Mouse (Mus musculus): ENCODE data around the gene Camsap3. TPM values are rescaled to one million over a fixed set of nuclear protein-coding genes. Genes with fewer than 3 reads are reported as not detected.

Camsap3 gene
- polyA plus RNA-seq, 1 experiment from 2014 or later: 10.0 TPM

DNA sequence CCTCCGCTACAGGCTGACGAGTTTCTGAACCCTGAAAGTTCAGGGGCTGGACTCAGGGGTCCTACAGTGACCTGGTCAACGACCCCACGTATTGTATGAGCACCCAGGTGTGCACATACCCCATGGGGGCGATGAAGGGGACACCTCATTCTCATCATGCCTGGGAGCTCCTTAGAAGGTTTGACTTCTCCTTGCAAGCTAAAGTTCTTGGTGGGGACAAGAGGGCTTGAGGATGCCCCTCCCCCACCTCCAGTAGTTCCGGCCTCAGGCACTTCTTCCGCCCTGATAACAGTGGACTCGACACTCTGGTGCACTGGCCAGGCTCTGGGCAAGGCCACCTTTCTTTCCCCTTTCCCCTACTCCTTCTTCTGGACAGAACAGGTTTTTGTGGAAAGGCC, 44.4 kb downstream of the Camsap3 start:
- Histone ChIP-seq H3K27ac (no peak overlapping the region), H3K4me2 (replicated peaks) (peak overlapping the region; percentile 74), H3K27me3 (peaks cover 26% of the 10 kb centered on the region), H3K36me3 (no peaks in the 10 kb centered on the region), H3K4me3 (peak overlapping the region; percentile 51), H3K4me1 (no peaks in the 10 kb centered on the region), H3K9ac (no peak overlapping the region), H3K9me3 (no peaks in the 10 kb centered on the region)
- 0 out of 2 replicates have a peak, but pooled peaks have one; percentile 13 for ATAC-seq (ENCODE audit: insufficient number of reproducible peaks, insufficient read depth, low FRiP score, low TSS enrichment)
- 8% methylated on average over 8 of the region's 8 CpGs for WGBS

DNA sequence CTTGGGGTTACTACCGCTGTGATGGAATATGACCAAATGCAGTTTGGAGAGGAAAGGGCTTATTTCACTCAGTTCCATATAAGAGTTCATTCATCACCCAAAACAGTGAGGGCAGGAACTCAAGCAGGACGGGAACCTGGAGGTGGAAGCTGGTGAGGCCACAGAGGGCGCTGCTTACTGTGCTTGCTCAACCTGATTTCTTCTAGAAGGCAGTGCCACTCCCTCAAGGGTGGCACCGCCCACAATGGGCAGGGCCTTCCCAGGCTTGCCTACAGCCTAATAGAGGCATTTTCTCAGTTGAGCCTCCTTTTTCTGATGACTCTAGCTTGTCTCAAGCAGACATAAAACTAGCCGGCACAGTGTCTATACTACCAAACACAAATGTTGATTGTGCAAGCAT, 58.7 kb downstream of the Camsap3 start:
- Histone ChIP-seq H3K27me3 (no peaks in the 10 kb centered on the region), H3K36me3 (no peaks in the 10 kb centered on the region), H3K4me1 (no peaks in the 10 kb centered on the region), H3K4me2 (replicated peaks) (no peak overlapping the region), H3K27ac (no peak overlapping the region), H3K9ac (no peak overlapping the region), H3K4me3 (no peak overlapping the region), H3K9me3 (no peaks in the 10 kb centered on the region)
- WGBS: 22% methylated on average over 5 of the region's 5 CpGs
- no peak for ATAC-seq (ENCODE audit: insufficient number of reproducible peaks, insufficient read depth, low FRiP score, low TSS enrichment)

- Histone ChIP-seq H3K9me3 (no peaks in the 10 kb centered on the region), H3K27me3 (no peaks in the 10 kb centered on the region), H3K4me3 (no peak overlapping the region), H3K9ac (no peak overlapping the region), H3K4me1 (no peaks in the 10 kb centered on the region), H3K4me2 (replicated peaks) (no peak overlapping the region), H3K36me3 (no peaks in the 10 kb centered on the region), H3K27ac (no peak overlapping the region)
- no peak for ATAC-seq (ENCODE audit: insufficient number of reproducible peaks, insufficient read depth, low FRiP score, low TSS enrichment)
- WGBS: 78% methylated on average over 6 of the region's 6 CpGs
Measured at GRCm38 (mm10) chr8:3646824-3647531, 59.9 kb downstream of the Camsap3 start.

DNA sequence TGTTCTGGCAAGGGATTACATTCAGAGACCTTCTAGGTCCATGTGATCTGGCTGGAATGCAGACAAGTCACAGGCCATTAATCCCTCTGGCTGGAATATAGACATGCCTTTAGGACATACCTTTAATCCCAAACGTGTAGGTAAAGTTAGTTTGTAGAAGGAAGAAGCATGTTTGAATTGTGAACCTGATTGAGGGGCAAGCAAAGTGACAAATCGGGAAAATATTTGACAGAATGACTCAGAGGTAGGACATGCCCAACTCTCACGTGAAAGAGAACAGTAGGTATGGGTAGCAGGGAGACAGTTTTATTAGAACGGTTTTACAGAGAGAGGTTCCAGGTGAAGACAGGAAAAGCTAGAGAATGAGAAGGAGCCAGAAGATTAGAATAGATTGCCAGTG, 60.5 kb downstream of the Camsap3 start:
- H3K4me2 ChIP-seq (replicated peaks): no peak overlapping the region
- H3K27me3 ChIP-seq: no peaks in the 10 kb centered on the region
- no peaks in the 10 kb centered on the region for H3K4me1 ChIP-seq
- H3K36me3 ChIP-seq: no peaks in the 10 kb centered on the region
- H3K4me3 ChIP-seq: no peak overlapping the region
- ATAC-seq (ENCODE audit: insufficient number of reproducible peaks, insufficient read depth, low FRiP score, low TSS enrichment): no peak
- H3K9me3 ChIP-seq: no peaks in the 10 kb centered on the region
- H3K27ac ChIP-seq: no peak overlapping the region
- 78% methylated on average over 4 of the region's 4 CpGs for WGBS
- H3K9ac ChIP-seq: no peak overlapping the region

GRCm38 (mm10) chr8:3648268-3648667, 61.2 kb downstream of the Camsap3 start:
- no peak overlapping the region for H3K4me3 ChIP-seq
- no peak for ATAC-seq (ENCODE audit: insufficient number of reproducible peaks, insufficient read depth, low FRiP score, low TSS enrichment)
- no peaks in the 10 kb centered on the region for H3K27me3 ChIP-seq
- no peaks in the 10 kb centered on the region for H3K9me3 ChIP-seq
- no peak overlapping the region for H3K4me2 ChIP-seq (replicated peaks)
- H3K9ac ChIP-seq: no peak overlapping the region
- WGBS: 73% methylated on average over 2 of the region's 2 CpGs
- no peaks in the 10 kb centered on the region for H3K4me1 ChIP-seq
- no peaks in the 10 kb centered on the region for H3K36me3 ChIP-seq
- H3K27ac ChIP-seq: no peak overlapping the region

- Histone ChIP-seq H3K27ac (no peak overlapping the region), H3K4me2 (replicated peaks) (no peak overlapping the region), H3K27me3 (no peaks in the 10 kb centered on the region), H3K4me1 (no peaks in the 10 kb centered on the region), H3K9ac (no peak overlapping the region), H3K36me3 (no peaks in the 10 kb centered on the region), H3K4me3 (no peak overlapping the region), H3K9me3 (no peaks in the 10 kb centered on the region)
- no peak for ATAC-seq (ENCODE audit: insufficient number of reproducible peaks, insufficient read depth, low FRiP score, low TSS enrichment)
- 37% methylated on average over 1 of the region's 1 CpGs for WGBS
Measured at GRCm38 (mm10) chr8:3648990-3649389, 61.9 kb downstream of the Camsap3 start.

DNA sequence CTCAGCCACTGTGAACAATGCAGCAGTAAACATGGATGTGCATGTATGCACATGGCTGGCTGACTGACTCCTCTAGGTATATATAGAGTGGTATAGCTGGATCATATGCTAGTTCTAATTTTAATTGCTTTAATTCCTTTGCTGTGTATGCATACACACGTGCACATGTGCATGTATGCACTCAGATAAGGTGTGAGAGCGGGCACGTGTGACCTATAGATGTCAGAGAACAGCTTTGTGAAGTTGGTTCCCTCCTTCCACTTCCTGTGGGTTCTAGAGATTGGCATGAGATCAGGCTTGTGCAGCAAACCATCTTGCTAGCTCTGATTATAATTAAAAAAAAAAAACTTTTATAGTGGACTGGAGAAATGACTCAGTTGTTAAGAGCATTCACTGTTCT, 65.8 kb downstream of the Camsap3 start:
- H3K4me3 ChIP-seq: no peak overlapping the region
- 70% methylated on average over 3 of the region's 3 CpGs for WGBS
- no peak overlapping the region for H3K27ac ChIP-seq
- H3K9ac ChIP-seq: no peak overlapping the region
- no peaks in the 10 kb centered on the region for H3K27me3 ChIP-seq
- peaks cover 8% of the 10 kb centered on the region for H3K4me1 ChIP-seq
- no peaks in the 10 kb centered on the region for H3K9me3 ChIP-seq
- no peak overlapping the region for H3K4me2 ChIP-seq (replicated peaks)
- no peak for ATAC-seq (ENCODE audit: insufficient number of reproducible peaks, insufficient read depth, low FRiP score, low TSS enrichment)
- H3K36me3 ChIP-seq: no peaks in the 10 kb centered on the region

- H3K4me2 ChIP-seq (replicated peaks): no peak overlapping the region
- no peaks in the 10 kb centered on the region for H3K9me3 ChIP-seq
- peaks cover 8% of the 10 kb centered on the region for H3K4me1 ChIP-seq
- H3K9ac ChIP-seq: no peak overlapping the region
- H3K27me3 ChIP-seq: no peaks in the 10 kb centered on the region
- ATAC-seq (ENCODE audit: insufficient number of reproducible peaks, insufficient read depth, low FRiP score, low TSS enrichment): no peak
- no peak overlapping the region for H3K4me3 ChIP-seq
- no peak overlapping the region for H3K27ac ChIP-seq
- 76% methylated on average over 11 of the region's 11 CpGs for WGBS
- H3K36me3 ChIP-seq: no peaks in the 10 kb centered on the region
Measured at GRCm38 (mm10) chr8:3654726-3655508, 67.8 kb downstream of the Camsap3 start.

GRCm38 (mm10) chr8:3655526-3655925, 68.4 kb downstream of the Camsap3 start, which contains the start of gene Retn:
TSS of gene Retn (plus strand) at chr8:3655770.
- H3K9ac ChIP-seq: no peak within 1 kb of the TSS
- no peak for ATAC-seq (ENCODE audit: insufficient number of reproducible peaks, insufficient read depth, low FRiP score, low TSS enrichment)
- WGBS: 71% methylated on average over 3 of the region's 3 CpGs
- no peak within 1 kb of the TSS for H3K4me3 ChIP-seq
- H3K27ac ChIP-seq: no peak within 1 kb of the TSS
- no peaks in the 10 kb centered on the region for H3K9me3 ChIP-seq
- peaks cover 8% of the 10 kb centered on the region for H3K4me1 ChIP-seq
- no peak within 1 kb of the TSS for H3K4me2 ChIP-seq (replicated peaks)
- H3K27me3 ChIP-seq: no peaks in the 10 kb centered on the region
- H3K36me3 ChIP-seq: no peaks in the 10 kb centered on the region

- Histone ChIP-seq H3K9me3 (no peaks in the 10 kb centered on the region), H3K36me3 (no peaks in the 10 kb centered on the region), H3K4me1 (peaks cover 8% of the 10 kb centered on the region), H3K4me2 (replicated peaks) (peak overlapping the region; percentile 17; the same call in 1 of the 2 replicates), H3K27ac (no peak overlapping the region), H3K4me3 (no peak overlapping the region), H3K9ac (0 out of 2 replicates have a peak overlapping the region, but pooled peaks have one; percentile 19), H3K27me3 (no peaks in the 10 kb centered on the region)
- peak; percentile 38; the same call in 1 of the 2 replicates for ATAC-seq (ENCODE audit: insufficient number of reproducible peaks, insufficient read depth, low FRiP score, low TSS enrichment)
- WGBS: 24% methylated on average over 7 of the region's 7 CpGs
Measured at GRCm38 (mm10) chr8:3656725-3657381, 69.8 kb downstream of the Camsap3 start.
